Mouse (Mus musculus): ENCODE measurements around the gene Far2. TPM values are rescaled to one million over a fixed set of nuclear protein-coding genes. Genes with fewer than 3 reads are reported as not detected.

The Far2 gene
- polyA plus RNA-seq (2014; fragmentation: Nextera tagmentation; extraction: Ambion mirVana): 4.7 TPM in 2 replicates

DNA sequence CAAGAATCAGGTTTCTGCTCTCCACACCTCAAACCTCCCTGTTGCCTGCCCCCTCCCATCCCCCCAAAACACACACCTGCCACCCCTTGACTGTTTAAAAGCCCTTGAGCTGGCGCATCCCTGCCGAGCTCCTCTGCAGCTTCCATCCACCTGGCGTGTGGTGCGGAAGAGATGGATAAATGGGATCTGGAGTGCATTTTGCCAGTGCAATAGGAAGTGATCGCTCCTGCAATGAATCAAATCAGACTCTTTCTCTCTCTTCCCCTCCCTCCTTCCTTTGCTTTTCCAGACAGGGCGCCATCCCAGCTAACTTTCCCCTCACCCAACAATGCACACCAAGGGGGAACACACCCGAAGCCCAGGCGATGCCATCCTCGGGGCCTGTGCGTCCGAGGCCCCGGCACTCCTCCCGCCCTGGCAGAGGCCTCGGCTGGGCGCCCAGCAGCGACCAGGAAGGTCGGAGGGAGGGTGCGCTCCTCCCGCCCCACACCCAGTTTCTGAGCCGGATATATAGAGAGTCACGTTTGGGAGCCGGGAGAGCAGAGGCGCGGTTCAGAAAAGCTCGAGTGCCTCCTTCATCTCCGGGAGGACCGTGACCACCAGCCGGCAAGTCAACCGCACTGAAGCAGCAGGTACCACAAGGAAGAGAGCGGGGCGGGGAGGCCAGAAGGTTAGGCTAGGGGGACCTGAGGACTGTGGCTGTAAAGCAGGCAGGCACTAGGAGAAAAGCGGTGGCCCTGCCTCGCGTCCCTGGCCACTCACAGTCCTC is at the start of gene Far2:
TSS of gene Far2 (plus strand) at position 379 of the 769 bp plus-strand sequence.
- Histone ChIP-seq H3K9ac (replicated peaks; ENCODE audit: low read depth, low read length) (peak within 1 kb of the TSS; percentile 31), H3K27ac (ENCODE audit: low read length) (no peak within 1 kb of the TSS), H3K27me3 (ENCODE audit: control insufficient read depth, insufficient read depth, low read length) (no peaks in the 10 kb centered on the region), H3K4me1 (ENCODE audit: control insufficient read depth, insufficient read depth, low read length) (no peaks in the 10 kb centered on the region), H3K36me3 (ENCODE audit: control insufficient read depth, insufficient read depth, low read length) (no peaks in the 10 kb centered on the region), H3K4me3 (ENCODE audit: low read depth, low read length) (peak within 1 kb of the TSS; percentile 34), H3K4me2 (replicated peaks; ENCODE audit: low read depth, low read length) (peak within 1 kb of the TSS; percentile 66), H3K9me3 (ENCODE audit: control insufficient read depth, low read depth, low read length) (no peaks in the 10 kb centered on the region)
- WGBS: 2% methylated on average over 34 of the region's 34 CpGs
- ATAC-seq (ENCODE audit: insufficient number of reproducible peaks, insufficient read depth, low FRiP score, low read depth): peak; percentile 56; the same call in 1 of the 2 replicates

- Histone ChIP-seq H3K4me2 (replicated peaks; ENCODE audit: low read depth, low read length) (no peak overlapping the region), H3K9me3 (ENCODE audit: control insufficient read depth, low read depth, low read length) (no peaks in the 10 kb centered on the region), H3K4me1 (ENCODE audit: control insufficient read depth, insufficient read depth, low read length) (no peaks in the 10 kb centered on the region), H3K9ac (replicated peaks; ENCODE audit: low read depth, low read length) (no peak overlapping the region), H3K4me3 (ENCODE audit: low read depth, low read length) (no peak overlapping the region), H3K36me3 (ENCODE audit: control insufficient read depth, insufficient read depth, low read length) (no peaks in the 10 kb centered on the region), H3K27ac (ENCODE audit: low read length) (no peak overlapping the region), H3K27me3 (ENCODE audit: control insufficient read depth, insufficient read depth, low read length) (no peaks in the 10 kb centered on the region)
- 88% methylated on average over 2 of the region's 2 CpGs for WGBS
- ATAC-seq (ENCODE audit: insufficient number of reproducible peaks, insufficient read depth, low FRiP score, low read depth): no peak
Measured at GRCm38 (mm10) chr6:148000483-148000882, 46.6 kb upstream of the Far2 start.

DNA sequence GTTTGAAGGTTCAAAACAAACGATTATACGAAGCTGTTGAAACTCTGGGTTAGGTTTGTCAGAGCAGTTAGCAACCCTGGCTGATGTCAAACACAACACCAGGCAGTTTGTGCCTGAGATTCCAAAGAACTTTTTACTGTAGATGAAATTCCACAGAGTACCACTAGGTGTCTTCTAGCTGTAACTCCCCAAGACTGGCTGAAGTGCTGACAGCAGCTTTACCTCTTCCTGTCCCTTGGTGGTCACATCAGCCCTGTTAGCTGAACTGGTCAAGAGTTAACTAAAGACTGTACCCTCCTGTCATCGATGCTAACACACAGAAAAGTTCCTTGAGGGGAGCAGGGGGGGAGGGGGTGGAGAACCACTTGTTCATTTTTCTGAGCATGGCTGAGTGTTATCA is 46.0 kb upstream of the Far2 start:
- ATAC-seq (ENCODE audit: insufficient number of reproducible peaks, insufficient read depth, low FRiP score, low read depth): peak; percentile 53; the same call in 1 of the 2 replicates

DNA sequence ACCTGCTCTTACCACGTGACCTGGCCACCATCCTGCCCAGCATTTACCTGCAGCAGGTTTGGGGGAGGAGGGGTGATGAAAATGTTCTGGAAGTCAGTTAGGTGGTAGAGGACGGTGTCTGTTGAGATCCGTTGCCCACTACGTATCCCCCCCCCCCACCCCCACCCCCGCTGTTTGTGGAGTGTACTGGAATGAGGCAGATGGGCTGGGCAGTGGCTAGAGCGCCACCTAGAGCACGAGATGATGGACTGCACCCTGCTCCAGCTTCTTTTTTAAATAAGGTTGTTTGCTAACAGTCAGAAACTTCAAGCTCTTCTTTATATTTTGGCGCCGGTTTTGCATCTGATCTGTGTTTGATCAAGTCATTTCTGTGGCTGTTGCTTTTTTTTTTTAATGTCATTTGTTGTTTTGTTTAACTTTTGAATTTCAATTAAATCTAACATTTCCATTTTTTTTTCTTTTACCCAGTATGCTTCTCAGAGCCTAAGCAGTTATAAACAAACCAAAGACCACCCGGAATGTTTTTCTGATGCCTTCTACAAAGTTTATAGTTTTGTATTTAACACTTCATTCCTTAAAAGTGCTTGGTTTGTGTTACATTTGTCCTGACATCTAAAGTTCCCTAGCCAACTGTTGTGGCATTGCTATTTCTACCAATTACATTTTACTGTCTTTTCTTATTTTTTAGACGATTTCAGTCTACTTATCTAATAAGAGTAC is 40.8 kb upstream of the Far2 start:
- Histone ChIP-seq H3K4me1 (ENCODE audit: control insufficient read depth, insufficient read depth, low read length) (no peaks in the 10 kb centered on the region), H3K27ac (ENCODE audit: low read length) (no peak overlapping the region), H3K36me3 (ENCODE audit: control insufficient read depth, insufficient read depth, low read length) (no peaks in the 10 kb centered on the region), H3K4me2 (replicated peaks; ENCODE audit: low read depth, low read length) (no peak overlapping the region), H3K27me3 (ENCODE audit: control insufficient read depth, insufficient read depth, low read length) (no peaks in the 10 kb centered on the region), H3K9ac (replicated peaks; ENCODE audit: low read depth, low read length) (no peak overlapping the region), H3K4me3 (ENCODE audit: low read depth, low read length) (no peak overlapping the region), H3K9me3 (ENCODE audit: control insufficient read depth, low read depth, low read length) (no peaks in the 10 kb centered on the region)
- ATAC-seq (ENCODE audit: insufficient number of reproducible peaks, insufficient read depth, low FRiP score, low read depth): no peak
- WGBS: 63% methylated on average over 11 of the region's 11 CpGs

More for the DNA sequence above, 46.0 kb upstream of the Far2 start:
- 34% methylated on average over 3 of the region's 3 CpGs for WGBS
- Histone ChIP-seq H3K36me3 (ENCODE audit: control insufficient read depth, insufficient read depth, low read length) (no peaks in the 10 kb centered on the region), H3K27me3 (ENCODE audit: control insufficient read depth, insufficient read depth, low read length) (no peaks in the 10 kb centered on the region), H3K4me3 (ENCODE audit: low read depth, low read length) (no peak overlapping the region), H3K9ac (replicated peaks; ENCODE audit: low read depth, low read length) (no peak overlapping the region), H3K27ac (ENCODE audit: low read length) (no peak overlapping the region), H3K4me1 (ENCODE audit: control insufficient read depth, insufficient read depth, low read length) (no peaks in the 10 kb centered on the region), H3K4me2 (replicated peaks; ENCODE audit: low read depth, low read length) (no peak overlapping the region), H3K9me3 (ENCODE audit: control insufficient read depth, low read depth, low read length) (no peaks in the 10 kb centered on the region)

- no peak overlapping the region for H3K4me3 ChIP-seq (ENCODE audit: low read depth, low read length)
- no peak overlapping the region for H3K4me2 ChIP-seq (replicated peaks; ENCODE audit: low read depth, low read length)
- H3K9ac ChIP-seq (replicated peaks; ENCODE audit: low read depth, low read length): no peak overlapping the region
- no peaks in the 10 kb centered on the region for H3K36me3 ChIP-seq (ENCODE audit: control insufficient read depth, insufficient read depth, low read length)
- no peaks in the 10 kb centered on the region for H3K27me3 ChIP-seq (ENCODE audit: control insufficient read depth, insufficient read depth, low read length)
- no peaks in the 10 kb centered on the region for H3K9me3 ChIP-seq (ENCODE audit: control insufficient read depth, low read depth, low read length)
- ATAC-seq (ENCODE audit: insufficient number of reproducible peaks, insufficient read depth, low FRiP score, low read depth): no peak
- H3K27ac ChIP-seq (ENCODE audit: low read length): no peak overlapping the region
- no peaks in the 10 kb centered on the region for H3K4me1 ChIP-seq (ENCODE audit: control insufficient read depth, insufficient read depth, low read length)
- WGBS: 87% methylated on average over 1 of the region's 1 CpGs
Measured at GRCm38 (mm10) chr6:148040759-148041158, 6.3 kb upstream of the Far2 start.

GRCm38 (mm10) chr6:148047650-148047988 is 560 bp downstream of the Far2 start:
- Histone ChIP-seq H3K9me3 (ENCODE audit: control insufficient read depth, low read depth, low read length) (no peaks in the 10 kb centered on the region), H3K4me1 (ENCODE audit: control insufficient read depth, insufficient read depth, low read length) (no peaks in the 10 kb centered on the region), H3K27me3 (ENCODE audit: control insufficient read depth, insufficient read depth, low read length) (no peaks in the 10 kb centered on the region), H3K4me3 (ENCODE audit: low read depth, low read length) (peak overlapping the region; percentile 34), H3K4me2 (replicated peaks; ENCODE audit: low read depth, low read length) (peak overlapping the region; percentile 66), H3K9ac (replicated peaks; ENCODE audit: low read depth, low read length) (no peak overlapping the region), H3K36me3 (ENCODE audit: control insufficient read depth, insufficient read depth, low read length) (no peaks in the 10 kb centered on the region), H3K27ac (ENCODE audit: low read length) (no peak overlapping the region)
- ATAC-seq (ENCODE audit: insufficient number of reproducible peaks, insufficient read depth, low FRiP score, low read depth): no peak

DNA sequence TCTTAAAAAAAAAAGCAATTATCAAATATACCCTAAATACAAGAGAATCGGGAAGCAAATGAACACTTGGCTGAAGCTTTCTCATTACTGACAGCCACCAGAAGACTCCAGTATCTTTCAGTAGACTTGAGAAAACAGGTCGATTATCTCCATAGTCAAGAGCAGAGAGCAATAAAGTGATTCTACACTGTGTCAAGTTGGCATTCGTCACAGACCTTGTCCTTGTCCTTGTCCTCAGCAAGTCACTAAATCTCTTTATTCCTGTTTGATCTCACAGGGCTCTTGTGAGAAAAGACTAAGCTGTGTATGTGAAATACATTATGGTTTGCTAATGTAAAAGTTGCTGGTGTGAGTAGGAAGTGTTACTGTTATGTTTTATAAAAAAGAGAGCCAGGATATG is 16.1 kb downstream of the Far2 start:
- no peaks in the 10 kb centered on the region for H3K27me3 ChIP-seq (ENCODE audit: control insufficient read depth, insufficient read depth, low read length)
- H3K4me1 ChIP-seq (ENCODE audit: control insufficient read depth, insufficient read depth, low read length): no peaks in the 10 kb centered on the region
- no peak for ATAC-seq (ENCODE audit: insufficient number of reproducible peaks, insufficient read depth, low FRiP score, low read depth)
- H3K27ac ChIP-seq (ENCODE audit: low read length): no peak overlapping the region
- H3K9ac ChIP-seq (replicated peaks; ENCODE audit: low read depth, low read length): no peak overlapping the region
- no peaks in the 10 kb centered on the region for H3K36me3 ChIP-seq (ENCODE audit: control insufficient read depth, insufficient read depth, low read length)
- WGBS: 84% methylated on average over 3 of the region's 3 CpGs
- H3K9me3 ChIP-seq (ENCODE audit: control insufficient read depth, low read depth, low read length): no peaks in the 10 kb centered on the region
- no peak overlapping the region for H3K4me3 ChIP-seq (ENCODE audit: low read depth, low read length)
- no peak overlapping the region for H3K4me2 ChIP-seq (replicated peaks; ENCODE audit: low read depth, low read length)

DNA sequence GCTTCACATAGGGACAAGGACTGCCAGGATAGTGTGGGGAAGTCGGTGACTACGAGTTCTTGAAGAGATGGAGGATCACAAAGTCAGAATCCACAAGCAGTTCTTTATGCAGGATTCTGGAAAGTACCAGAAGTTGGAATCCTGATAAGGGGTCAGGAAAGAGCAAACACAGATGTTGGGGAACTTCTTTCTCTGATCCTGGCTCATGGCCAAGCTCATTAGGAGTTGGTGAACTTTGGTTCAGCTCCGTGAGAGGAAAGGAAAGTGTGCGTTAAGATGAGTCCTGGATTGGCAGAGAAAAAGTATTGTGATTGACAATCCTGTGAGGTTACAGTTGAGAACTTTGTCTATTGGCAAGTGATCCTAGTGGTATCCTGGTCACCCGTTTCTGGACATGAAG is 19.2 kb downstream of the Far2 start:
- no peaks in the 10 kb centered on the region for H3K4me1 ChIP-seq (ENCODE audit: control insufficient read depth, insufficient read depth, low read length)
- no peak overlapping the region for H3K27ac ChIP-seq (ENCODE audit: low read length)
- H3K27me3 ChIP-seq (ENCODE audit: control insufficient read depth, insufficient read depth, low read length): no peaks in the 10 kb centered on the region
- no peaks in the 10 kb centered on the region for H3K36me3 ChIP-seq (ENCODE audit: control insufficient read depth, insufficient read depth, low read length)
- H3K9me3 ChIP-seq (ENCODE audit: control insufficient read depth, low read depth, low read length): no peaks in the 10 kb centered on the region
- ATAC-seq (ENCODE audit: insufficient number of reproducible peaks, insufficient read depth, low FRiP score, low read depth): no peak
- 77% methylated on average over 5 of the region's 5 CpGs for WGBS
- no peak overlapping the region for H3K4me3 ChIP-seq (ENCODE audit: low read depth, low read length)
- no peak overlapping the region for H3K4me2 ChIP-seq (replicated peaks; ENCODE audit: low read depth, low read length)
- no peak overlapping the region for H3K9ac ChIP-seq (replicated peaks; ENCODE audit: low read depth, low read length)
